Mouse (Mus musculus) right cerebral cortex, postnatal 4 days (tissue): ENCODE results near the gene Dbndd2.

Source experiments
- DNase-seq: peaks from one replicate; pipeline ENCODE4 v3.0.0-alpha.2; 2022

Dbndd2 gene

DNA sequence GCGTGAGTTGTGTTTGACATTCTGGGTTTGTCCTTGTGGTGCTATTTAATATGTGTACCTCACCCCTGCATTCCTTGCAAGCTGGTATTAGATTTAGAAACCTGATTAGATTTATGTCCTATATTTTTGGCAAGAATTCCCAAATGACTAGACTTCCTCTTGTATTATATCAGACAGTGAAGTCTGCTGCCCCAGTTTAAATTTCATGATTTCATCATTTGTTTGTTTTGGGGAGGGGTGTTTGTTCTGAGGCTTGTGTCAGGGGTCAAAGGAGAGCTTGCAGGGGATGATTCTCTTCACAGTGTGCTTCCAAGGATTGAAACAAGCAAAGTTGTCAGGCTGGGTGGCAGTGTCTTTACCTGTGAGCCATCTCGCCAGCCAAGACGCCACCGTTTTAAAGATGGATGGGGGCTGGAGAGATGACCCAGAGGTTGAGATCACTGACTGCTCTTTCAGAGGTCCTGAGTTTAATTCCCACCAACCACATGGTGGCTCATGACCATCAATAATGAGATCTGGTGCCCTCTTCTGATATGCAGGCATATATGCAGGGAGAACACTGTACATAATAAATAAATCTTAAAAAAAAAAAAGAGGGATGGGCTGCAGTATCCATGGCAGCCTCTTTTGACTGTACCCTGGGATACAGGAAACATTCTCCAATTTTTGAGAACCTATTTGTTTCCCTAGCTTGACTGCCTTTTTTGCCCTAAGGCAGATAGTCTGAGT lies 19.9 kb downstream of the Dbndd2 start:
- DNase-seq: no peak

DNA sequence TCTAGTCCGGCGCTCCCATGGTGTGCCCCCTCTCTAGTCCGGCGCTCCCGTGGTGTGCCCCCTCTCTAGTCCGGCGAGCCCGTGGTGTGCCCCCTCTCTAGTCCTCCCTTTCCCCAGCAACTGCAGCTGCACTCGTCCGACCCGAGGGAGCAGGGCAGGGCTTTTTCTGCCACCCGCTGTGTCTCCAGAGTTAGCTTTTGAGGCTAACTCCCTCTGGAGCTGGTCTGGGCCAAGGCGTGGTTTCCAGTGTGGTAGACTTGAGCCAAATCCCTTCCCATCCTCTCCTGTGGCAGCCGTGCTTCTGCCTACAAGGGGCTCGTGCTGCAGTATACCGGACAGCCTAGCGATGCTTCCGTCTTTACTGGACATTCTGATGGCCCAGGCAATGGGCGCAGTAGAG lies 21.9 kb downstream of the Dbndd2 start:
- no peak for DNase-seq

DNA sequence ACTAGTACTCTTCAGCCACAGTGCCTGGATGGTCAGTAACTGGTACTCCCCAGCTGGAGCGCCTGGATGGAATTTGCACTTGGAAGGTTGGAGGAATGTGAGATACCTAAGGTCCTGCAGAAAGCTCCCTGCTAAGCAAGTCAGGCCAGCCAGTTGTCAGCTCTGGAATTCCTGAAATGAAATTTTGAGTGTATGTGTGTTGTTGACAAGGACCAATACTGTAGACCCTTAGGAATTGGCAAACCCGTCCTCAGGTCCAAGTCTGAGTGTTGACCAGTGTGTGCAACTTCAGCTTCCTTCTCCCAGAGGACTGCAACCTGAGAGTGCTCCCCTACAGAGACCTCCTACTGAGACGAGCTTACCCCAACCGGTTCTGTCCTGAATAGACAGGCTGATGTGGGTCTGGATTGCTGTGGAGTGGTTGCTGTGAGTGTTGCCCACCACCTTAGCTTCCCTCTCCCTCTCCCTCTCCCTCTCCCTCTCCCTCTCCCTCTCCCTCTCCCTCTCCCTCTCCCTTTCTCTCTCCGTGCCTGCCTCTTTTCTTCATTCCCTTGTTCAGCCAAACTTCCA lies 24.8 kb downstream of the Dbndd2 start:
- DNase-seq: no peak

DNA sequence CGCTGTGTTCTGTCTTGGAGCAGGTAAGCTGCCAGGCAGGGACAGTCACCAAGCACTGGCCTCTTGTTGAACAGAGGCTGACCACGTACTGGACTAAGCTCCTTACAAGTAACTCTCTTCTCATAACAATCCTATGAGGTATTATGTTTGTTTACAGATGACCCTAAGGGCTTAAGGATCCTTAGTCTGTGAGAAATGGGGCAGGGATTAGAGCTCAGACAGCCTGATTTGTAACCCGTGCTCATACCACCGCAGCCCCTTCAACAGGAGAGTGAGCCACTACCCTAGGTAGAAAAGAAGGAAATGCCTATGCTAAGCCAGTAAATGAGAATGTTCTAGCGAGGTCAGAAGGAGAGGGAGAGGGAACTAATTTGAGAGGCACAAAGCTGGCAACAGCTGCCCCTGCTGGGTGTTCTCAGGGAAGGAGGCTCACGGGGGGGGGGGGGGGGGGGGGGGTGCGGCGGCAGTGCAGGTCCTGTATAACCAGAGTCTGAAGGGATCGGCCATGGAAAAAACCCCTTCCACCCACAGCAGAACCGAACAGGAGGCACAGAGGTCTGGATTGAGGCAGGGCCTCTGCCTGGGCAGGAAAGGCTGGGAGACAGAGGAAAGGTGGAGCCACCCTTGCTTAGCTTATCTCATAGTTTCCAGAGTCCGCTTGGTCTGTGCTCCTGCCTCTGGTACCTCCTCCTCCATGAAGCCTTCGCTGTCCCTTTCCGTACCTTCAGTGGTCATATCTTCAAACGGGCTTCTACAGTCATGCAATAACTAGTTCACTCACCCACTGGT lies 26.4 kb downstream of the Dbndd2 start:
- DNase-seq: no peak

DNA sequence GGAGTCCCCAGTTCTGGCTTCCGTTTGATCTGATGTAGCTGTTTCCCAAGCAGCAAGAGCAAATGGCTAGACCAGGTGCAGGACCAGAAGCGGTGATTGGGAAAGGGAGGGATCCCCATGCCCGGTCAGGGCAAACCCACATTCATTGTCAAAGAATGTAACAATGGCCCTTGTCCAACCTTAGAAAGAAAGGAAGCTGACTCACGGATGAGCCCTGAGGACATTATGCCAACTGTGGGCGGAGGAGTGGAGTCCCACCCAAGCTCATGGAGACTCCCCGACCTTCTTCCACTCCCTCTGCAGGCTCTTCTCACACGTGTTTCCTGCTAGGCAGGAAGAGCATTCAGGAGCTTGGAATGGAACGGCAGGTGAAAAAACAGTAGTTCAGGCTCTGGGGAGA lies 27.5 kb downstream of the Dbndd2 start:
- no peak for DNase-seq

DNA sequence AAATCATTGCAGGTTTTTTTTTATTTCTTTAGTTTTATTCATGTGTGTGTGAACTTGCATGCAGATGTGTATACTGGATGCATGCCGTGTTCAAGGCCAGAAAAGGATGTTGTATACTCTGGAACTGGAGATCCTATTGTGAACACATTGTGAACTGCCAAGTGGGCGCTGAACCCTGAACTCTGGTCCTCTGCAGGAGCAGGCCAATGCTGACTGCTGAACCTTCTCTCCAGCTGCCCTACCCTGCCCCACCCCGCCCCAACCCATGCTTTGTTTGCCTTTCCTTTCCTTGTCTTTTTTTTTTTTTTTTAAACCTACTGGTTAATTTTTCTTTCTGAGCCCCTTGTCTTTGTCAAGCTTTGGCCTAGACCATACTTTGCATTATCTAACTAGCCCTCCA lies 29.0 kb downstream of the Dbndd2 start:
- DNase-seq: no peak

DNA sequence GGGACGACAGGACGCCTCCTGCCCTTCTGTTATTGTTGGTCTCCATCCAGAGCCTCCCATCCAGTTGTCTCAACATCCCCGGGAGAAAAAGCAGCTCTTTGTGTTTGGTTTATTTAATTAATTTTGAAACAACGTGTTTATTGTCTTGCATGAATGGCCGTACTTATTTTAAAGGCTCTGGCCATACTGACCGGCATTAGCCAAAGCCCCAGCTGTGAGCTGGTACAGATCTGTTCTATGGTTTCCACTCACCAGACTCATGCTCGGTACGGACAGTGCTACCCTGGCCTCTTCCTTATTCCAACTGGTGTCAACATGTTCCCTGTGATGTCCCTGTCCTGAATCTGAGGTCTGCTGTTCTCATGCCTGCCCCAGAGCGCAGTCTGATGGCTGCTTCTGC lies 30.0 kb downstream of the Dbndd2 start:
- no peak for DNase-seq

DNA sequence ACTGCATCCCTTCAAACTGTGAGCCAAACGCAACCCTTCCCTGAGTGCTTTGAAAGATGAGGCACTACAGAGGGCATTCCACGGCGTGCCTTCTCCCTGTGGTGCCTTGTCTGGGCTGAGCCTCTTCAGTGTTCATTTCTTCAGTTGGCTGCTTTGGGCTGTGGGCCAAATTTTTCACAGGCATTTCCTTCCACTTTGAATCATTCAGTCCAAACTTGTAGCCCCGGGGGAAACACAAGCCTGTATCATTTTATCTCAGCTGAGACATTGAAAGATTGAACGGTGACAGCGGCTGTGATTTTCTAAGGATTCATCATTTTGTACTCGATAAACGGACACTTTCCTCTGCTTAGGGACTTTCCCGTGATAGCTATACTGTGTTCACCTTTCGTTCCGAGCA lies 30.7 kb downstream of the Dbndd2 start:
- no peak for DNase-seq

DNA sequence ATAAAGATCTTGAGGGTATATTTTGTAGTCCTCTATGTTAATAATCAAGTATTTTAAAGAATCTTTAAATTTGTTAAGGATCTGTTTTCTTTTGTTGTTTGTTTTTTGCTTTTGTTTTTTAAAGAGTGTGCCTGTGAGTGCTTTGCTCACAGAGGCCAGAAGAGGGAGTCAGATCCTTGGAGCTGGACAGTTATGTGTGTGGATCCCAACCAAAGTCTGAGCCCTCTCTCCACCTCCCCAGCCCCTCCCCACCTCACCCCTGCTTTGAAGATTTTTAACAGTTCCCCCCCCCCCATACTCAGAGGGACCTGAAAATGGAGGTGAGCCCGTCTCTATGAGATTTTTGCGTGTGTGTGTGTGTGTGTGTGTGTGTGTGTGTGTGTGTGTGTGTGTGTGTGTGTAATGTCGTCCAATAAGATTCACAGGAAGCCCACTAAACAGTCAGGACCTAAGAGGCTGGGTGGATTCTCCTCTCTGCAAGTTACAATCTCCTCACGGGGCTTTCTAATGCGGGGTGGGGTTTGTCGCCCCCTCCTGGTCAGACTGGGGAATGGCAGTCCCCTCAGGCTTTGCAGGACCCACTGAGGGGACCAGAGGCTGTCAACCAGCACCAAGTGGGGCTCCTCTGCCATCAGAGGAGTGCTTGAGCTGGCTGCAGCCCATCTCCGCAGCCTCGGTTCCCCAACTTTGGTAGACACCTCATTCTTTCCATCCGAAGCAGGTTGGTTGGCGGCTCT lies 31.7 kb downstream of the Dbndd2 start:
- DNase-seq: no peak

DNA sequence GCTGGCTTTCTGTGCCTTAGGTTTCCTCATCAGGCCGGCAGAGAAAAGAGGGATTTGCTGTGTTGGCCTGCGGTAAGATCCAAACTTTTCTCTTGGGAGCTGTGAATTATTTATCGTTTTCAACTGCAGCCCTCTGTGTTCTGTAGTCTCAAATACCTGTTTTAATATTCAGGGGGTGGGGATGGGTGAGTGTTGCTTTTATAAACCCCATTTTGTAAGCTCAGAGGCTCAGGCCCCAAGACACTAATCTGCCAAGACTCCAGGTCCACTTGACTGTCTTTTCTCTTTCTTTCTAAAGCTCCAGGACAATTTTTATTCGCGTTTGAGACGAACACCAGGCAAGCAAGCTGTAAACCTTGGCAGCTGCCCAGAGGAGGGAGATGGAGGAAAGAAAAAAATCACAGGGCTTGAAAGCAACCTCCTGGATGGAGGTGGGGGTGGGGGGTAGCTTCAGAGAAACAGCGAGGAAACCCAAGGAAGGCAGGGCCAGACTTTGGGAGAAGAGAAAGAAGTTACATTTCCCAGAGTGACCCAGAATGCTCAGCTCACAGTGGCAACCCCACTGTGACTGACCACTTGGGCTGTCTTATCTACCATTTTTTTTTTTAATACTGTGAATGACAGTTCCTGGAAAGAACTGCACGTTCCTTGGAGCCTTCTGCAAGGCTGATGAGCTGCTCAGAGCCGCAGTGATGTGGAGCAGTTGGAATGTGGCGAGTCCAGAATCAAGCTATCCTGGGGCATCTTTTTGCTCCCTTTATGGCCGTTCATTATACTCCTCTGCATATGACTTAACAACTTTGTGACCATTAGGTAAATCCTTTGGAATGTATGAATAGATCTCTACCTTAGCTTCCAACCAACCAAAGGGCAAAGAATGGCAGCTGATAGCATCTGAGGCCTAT lies 32.6 kb downstream of the Dbndd2 start:
- peak; percentile 43 for DNase-seq

DNA sequence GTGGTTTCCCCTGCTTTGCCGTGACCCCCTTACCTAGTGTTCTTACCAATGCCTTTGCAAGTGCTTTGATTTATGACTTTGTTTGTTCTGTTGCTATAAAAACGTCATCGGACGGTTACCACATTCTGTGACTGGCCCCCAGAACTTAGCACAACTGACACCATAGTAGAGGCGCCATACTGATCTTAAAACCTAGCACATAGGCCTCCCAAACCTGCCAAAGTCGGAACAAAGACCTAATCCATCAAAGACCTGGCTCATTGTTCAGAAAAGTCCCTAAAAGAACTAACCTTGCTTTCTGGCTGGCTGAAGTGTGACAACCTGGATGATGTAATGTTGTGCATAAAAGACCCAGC lies 33.2 kb downstream of the Dbndd2 start:
- no peak for DNase-seq

DNA sequence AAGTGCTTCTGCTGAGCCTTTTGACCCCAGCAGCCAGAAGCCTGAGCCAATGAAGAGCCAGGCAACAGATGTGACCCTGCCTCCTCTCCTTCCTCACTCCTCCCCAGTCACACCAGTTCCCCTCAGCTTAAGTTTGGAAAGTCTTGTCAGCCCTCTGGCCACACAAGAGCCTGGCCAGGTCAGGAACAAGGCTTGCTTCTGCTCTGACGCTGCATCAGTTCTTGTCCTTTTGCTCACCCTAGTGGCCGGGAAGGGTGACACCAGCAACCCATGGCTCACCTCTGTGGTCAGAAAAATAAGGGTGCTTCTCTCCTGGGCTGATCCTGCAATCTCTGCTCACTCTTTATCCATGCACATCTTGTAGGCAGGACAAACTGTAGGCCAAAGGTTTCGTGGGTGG lies 34.9 kb downstream of the Dbndd2 start:
- DNase-seq: no peak

DNA sequence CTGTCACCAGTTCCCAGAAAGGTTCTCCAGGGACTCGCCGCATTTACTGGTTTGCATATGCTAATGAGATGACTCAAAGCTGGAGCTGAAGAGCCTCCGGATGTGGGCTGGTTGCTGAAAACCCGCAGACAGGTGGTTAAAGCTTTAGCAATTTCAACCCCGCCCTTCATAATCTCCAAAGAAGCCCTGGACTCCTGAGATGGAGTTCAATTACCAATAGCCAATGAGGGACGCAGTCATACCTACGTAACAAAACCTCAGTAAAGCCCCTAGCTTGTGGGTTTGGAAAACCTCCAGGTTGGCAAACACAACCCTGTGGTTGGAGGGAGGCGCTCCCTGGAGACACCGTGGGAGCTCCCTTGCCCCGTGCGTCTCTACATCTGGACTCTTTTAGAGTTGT lies 35.9 kb downstream of the Dbndd2 start:
- DNase-seq: no peak

DNA sequence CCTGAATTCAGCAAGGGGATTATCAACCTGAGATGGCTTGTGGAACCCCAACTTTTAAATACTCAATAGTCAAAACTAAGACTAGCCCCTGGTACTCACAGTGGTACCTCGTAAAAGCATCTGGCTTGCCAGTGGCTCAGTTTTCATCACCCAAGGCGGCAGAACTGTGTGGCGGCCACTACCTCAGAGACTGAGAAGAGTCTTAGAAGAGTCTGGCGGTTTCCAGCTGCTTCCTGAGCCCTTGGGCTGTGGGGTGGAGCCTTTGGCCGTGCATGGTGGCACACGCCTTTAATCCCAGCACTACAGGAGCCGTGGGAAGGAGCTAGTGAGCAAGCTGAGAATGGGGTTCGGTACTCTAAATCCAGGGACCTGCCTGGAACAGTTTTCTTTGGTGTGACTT lies 36.4 kb downstream of the Dbndd2 start:
- no peak for DNase-seq

DNA sequence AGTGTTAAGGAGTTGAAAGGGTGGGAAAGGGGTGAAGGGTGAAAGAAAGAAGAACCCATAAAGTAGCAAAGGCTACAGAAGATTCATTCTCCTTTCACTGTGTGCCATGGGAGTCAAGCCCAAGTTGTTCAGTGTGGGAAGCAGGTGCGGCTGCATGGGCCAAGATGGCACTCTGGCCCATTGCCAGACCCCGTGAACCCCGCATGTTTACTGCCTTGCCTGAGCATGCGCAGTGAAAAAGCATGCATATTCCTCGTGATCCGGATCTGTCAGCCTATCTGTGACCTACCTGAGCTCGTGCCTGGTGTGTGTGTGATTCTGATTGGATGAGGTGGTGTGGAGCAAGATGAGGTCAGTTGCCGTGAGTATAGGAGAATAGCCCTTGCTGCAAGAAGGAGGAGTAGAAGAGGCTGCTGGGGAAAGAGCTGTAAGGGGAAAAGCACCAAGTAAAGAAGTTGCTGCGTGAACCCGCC lies 37.4 kb downstream of the Dbndd2 start:
- no peak for DNase-seq

DNA sequence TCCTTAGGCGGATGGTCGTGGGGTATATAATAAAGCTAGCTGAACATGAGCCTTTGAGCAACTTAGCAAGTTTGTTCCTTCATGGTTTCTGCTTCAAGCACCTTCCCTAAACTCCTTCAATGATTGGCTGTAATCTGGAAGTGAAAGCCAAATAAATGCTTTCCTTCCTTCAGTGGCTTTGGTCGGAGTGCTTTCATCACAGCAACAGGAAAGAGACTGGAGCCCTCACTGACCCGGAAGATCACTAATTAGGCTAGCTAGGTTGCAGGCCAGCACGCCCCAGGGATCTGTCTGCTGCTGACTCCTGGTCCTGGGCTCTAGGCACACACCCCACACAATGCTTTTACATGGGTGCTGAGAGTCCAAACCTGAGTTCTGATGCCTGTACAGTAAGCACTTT lies 42.7 kb downstream of the Dbndd2 start:
- no peak for DNase-seq

DNA sequence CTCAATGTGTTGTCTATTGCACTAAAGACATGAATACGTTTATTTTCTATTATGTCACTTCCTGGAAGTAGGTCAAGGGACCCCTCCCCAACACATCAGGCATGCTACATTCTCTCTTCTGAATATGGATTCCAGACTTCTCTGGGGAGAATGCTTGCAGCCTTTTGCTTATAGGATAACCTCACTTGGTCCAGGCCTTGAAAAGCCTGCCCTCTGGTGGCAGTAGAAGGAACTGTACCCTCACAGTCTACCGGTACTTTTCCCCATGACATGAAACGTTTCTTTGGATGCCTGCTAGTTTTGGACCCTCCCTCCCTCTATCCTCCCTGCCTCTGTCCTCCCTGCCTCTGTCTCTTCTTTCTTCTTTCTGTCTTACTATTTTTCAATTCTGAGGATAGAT lies 45.3 kb downstream of the Dbndd2 start:
- DNase-seq: peak; percentile 78

DNA sequence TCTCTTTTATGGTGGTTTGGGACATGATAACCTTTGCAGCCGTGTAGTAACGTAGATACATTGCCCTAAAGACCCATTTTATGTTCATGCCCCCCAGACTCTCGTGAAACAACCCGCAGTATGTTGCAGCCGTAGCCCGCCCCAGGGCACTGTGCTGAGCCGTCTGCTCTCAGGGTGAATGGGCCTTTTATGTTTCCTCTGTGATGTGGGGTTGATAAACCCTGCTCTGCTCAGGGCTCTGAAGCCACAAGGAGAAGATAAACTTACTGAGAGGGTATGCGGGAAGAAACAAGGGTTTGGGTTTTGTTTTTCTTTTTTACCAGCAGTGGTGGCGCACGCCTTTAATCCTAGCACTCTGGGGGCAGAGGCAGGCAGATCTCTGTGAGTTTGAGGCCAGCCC lies 48.4 kb downstream of the Dbndd2 start:
- no peak for DNase-seq

DNA sequence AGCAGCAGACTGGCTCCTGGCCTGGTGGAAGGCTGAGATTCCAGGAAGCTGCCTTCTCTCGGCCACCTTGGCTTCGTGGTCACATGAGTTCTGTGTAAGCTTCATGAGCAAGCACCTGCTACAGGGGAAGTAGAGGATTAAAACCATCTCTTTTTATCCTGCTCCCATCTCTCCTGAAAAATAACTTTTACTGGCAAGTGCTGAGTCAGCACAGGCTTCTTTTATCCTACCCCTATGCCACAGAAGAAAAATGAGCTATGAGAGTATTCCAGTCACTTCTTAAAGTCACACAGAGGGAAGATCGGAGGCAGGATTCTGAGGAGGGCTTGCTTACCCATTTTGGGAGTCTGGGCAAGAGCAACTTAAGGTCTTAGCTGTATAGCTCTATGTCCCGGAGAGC lies 51.1 kb downstream of the Dbndd2 start:
- DNase-seq: no peak

DNA sequence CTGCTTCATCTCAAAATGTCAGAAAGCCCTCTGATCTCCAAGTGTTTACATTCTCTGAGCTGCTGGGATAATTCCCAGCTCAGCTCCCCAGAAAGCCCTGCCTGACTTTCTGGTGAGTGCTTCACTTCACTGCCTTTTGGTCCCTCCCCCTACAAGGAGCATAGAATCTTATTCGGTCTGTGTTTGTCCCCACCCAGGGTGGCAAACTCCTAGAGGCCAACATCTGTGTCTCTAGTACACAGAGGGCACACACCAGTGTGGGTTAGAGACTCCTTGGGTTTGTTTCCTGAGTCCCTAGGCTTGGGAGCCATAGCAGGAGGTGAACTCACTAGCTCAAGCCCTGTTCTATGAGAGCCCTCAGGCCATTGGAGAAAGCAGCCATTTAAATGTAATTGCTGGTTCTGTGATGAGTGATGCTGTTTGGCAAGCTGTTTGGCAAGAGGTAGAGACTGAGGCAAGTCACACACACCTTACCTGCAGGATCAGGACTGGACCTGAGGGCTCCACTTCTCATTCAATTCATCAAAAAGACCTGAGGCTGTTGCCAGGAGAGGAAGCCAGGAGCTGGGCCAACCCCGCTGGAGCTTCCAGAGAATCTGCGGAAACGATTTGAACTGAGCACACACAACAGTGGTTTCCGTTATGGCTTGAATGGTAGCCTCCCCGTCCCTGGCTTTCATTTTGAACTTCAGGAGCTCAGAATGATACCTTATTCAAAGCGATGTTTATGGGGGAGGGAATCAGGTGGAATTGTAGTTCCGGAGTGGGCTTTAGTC lies 54.9 kb downstream of the Dbndd2 start:
- no peak for DNase-seq

DNA sequence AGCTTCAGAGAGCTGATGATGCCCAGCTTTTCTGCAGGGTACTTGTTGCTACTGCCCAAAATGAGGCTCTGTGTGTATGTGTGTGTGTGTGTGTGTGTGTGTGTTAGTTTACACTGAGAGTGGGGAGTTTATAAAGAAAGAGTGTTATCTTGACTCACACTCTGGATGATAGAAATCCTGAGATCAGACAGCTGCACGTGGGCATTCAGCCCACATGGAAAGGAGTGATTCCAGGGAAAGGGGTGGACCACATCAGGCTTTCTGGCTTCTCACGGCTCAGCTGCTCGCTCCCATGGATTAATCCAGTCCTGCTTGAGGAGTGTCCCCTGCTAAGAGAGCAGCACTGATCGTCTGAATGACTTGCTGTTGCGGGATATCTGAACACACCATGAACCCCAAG lies 56.2 kb downstream of the Dbndd2 start:
- no peak for DNase-seq

DNA sequence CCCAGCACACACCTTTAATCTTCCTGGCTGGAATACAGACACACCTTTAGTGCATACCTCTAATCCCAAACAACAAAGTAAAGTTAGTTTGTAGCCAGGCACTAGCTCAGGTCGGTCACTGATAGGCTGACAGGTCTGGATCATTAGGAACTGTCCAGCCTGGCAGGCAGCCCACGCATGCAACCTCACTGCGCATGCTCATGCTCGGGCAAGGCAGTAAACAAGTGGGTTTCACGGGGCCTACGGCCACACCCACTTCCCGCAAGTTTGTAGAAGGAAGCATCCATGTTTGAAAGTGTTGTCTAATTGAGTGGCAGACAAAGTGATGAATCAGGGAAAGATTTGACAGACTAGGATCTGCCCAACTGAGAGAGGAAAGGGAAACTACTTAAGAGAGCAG lies 56.7 kb downstream of the Dbndd2 start:
- DNase-seq: no peak
